Mouse (Mus musculus) embryonic fibroblast, embryonic 13.5 days (primary cell): ENCODE data around the gene Slk. TPM values are rescaled to one million over a fixed set of nuclear protein-coding genes. Genes with fewer than 3 reads are reported as not detected.
"Not testable (repeated sequence)": the region's sequence is repeated elsewhere in the genome, so short reads cannot be mapped to it uniquely, and the experiment has no call there.

Experiments
- H3K27ac ChIP-seq: 2 replicates; pipeline ENCODE4 v1.5.1; 2012; ENCODE audit warnings: low read length, control low read depth, inconsistent platforms; ENCODE audit not compliant: insufficient read depth
- H3K4me1 ChIP-seq: 2 replicates; pipeline ENCODE4 v1.6.1; 2011; ENCODE audit warnings: low read length; ENCODE audit not compliant: control insufficient read depth, insufficient read depth
- H3K4me3 ChIP-seq: 2 replicates; pipeline ENCODE4 v1.5.1; 2011; ENCODE audit warnings: mild to moderate bottlenecking, control low read depth, low read length; ENCODE audit not compliant: insufficient read depth
- CTCF ChIP-seq: IDR thresholded peaks from 2 replicates; pipeline ENCODE4 v1.5.1; 2011; ENCODE audit warnings: mild to moderate bottlenecking, control low read depth, low read length, moderate library complexity, borderline replicate concordance; ENCODE audit not compliant: insufficient read depth
- POLR2A ChIP-seq: IDR thresholded peaks from 2 replicates; pipeline ENCODE4 v1.6.1; 2011; ENCODE audit warnings: low read depth, mild to moderate bottlenecking, control low read depth, low read length, moderate library complexity
- polyA plus RNA-seq: library from polyadenylated mRNA; stranded (reverse); fragments of >200 nt; gene quantifications from 2 replicates; pipeline ENCODE4 v1.2.4, GENCODE M21; 2011; ENCODE audit warnings: low read depth; ENCODE audit not compliant: missing spikeins, insufficient read length

Slk gene
- polyA plus RNA-seq, 1 experiment: 65.6 TPM

- TF ChIP-seq POLR2A (no peak), CTCF (no peak)
- Histone ChIP-seq H3K4me1 (peaks cover 3% of the 10 kb centered on the region; the same call in 1 of the 2 replicates), H3K4me3 (no peak overlapping the region), H3K27ac (no peak overlapping the region)
These were observed 14.3 kb upstream of the Slk start for GRCm38 (mm10) chr19:47565031-47565654.

DNA sequence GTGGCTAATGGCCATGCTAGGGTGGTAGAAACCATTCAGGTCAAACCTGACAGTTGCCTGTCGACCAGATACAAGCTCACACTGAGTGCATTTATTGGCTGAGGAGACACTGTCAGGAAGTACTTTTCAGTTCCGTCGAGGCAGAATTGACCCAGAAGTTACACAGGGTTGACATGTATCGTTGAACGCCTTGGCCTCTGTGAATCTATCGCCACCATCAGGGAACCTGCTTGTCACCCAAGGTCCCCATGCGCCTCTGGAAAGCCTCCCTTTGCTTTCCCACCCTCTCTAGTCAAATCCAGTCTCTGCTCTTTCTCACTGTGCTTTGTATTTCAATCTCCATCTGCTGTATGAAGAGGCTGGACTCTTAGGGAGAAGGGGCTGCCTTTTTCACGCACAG lies 13.5 kb upstream of the Slk start:
- peaks cover 3% of the 10 kb centered on the region; the same call in 1 of the 2 replicates for H3K4me1 ChIP-seq
- no peak for TF ChIP-seq CTCF
- TF ChIP-seq POLR2A: no peak

DNA sequence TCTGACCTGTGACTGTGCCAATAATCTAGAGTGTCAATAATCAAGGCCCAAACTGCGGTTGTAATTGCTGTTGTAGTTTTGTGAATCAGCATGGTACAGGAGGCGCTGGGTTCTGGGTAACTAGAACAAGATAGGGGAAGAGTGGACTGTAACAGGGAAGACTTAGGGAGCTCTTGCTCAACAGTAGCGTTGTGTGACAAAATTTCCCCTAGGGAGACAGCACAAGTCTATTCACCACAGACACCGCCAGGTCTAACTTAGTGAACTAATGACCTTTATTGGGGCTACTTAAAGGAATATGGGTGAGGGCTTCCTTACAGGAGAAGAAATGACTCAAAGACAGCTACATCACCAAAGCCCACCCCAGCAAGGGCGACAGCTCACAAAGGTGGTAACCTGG lies 9.4 kb upstream of the Slk start:
- H3K27ac ChIP-seq: no peak overlapping the region
- TF ChIP-seq CTCF: no peak
- TF ChIP-seq POLR2A: no peak
- no peak overlapping the region for H3K4me3 ChIP-seq

More for the DNA sequence above, 13.5 kb upstream of the Slk start:
- Histone ChIP-seq H3K4me3 (no peak overlapping the region), H3K27ac (no peak overlapping the region)

DNA sequence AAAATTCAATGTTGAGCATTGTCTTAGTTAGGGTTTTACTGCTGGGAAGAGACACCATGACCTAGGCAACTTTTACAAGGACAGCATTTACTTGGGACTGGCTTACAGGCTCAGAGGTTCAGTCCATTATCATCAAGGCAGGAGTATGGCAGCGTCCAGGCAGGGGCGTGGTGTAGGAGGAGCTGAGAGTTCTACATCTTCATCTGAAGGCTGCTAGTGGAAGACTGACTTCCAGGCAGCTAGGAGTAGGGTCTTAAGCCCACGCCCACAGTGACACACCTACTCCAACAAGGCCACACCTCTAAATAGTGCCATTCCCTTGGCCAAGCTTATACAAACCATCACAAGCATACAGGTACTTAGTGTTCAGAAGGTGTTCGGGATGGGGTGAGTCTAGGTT lies 7.5 kb upstream of the Slk start:
- H3K4me3 ChIP-seq, H3K27ac ChIP-seq, H3K4me1 ChIP-seq: not testable (repeated sequence)

More for the DNA sequence above, 9.4 kb upstream of the Slk start:
- H3K4me1 ChIP-seq: no peaks in the 10 kb centered on the region

- Histone ChIP-seq H3K27ac (no peak overlapping the region), H3K4me1 (no peaks in the 10 kb centered on the region), H3K4me3 (no peak overlapping the region)
- TF ChIP-seq CTCF (no peak), POLR2A (no peak)
These were observed 5.8 kb upstream of the Slk start for GRCm38 (mm10) chr19:47573718-47574117.

DNA sequence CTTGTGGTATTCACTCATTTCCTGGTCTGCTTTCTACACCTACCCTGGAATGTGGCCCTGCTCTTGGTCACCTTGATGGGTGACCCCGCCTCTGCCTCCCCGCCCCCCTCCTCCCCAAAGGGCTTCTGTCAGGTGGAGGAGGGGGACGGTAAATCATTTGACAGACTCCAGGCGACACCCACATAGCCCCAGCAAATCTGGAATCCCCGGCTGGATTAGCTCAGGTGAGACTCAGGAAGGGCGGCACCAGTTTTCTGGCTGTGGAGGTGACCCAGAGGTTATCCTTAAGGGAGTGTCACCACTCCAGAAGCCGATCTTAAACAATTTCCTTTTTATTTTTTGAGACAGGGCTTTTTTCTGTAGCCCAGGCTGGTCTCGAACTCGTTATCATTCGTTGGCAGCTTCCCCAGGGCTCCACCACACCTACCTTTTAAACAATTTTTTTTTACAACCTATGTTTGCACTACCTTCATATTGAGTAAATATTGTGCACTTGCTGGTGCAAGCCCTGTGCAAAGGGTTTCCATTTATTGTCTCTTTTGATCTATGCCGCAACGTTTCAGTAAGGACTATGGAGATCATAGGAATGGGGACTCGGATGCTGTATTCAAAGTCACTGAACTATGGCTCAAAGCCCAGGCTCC lies 775 bp upstream of the Slk start:
- peaks cover 2% of the 10 kb centered on the region for H3K4me1 ChIP-seq
- peak overlapping the region; percentile 57 for H3K27ac ChIP-seq
- peak overlapping the region; percentile 48 for H3K4me3 ChIP-seq
- TF ChIP-seq POLR2A (no peak), CTCF (no peak)

- peak overlapping the region; percentile 99 for H3K4me3 ChIP-seq
- TF ChIP-seq POLR2A: no peak
- no peak for TF ChIP-seq CTCF
- peak overlapping the region; percentile 66 for H3K27ac ChIP-seq
- peaks cover 2% of the 10 kb centered on the region for H3K4me1 ChIP-seq
These were observed 532 bp downstream of the Slk start for GRCm38 (mm10) chr19:47579788-47580631.

DNA sequence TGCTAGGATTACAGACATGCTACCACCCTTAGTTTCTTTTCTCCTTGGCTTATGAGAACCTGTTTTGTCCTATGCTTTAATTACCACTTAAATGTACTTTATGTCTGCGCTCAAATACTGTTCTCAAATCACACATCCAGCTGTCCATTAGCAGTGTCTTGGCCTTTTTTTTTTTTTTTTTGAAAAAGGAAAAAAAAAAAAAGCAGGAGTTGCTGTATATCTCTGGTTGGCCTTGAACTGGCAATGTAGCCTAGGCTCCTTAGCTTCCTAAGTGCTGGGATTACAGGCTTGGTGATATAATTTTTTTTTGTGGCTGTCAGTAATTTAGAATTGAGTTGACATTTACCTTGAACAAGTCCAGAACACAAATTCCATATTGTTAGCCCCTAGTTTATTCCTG lies 6.3 kb downstream of the Slk start:
- H3K4me3 ChIP-seq: no peak overlapping the region
- H3K4me1 ChIP-seq: peaks cover 7% of the 10 kb centered on the region
- no peak for TF ChIP-seq CTCF
- no peak for TF ChIP-seq POLR2A
- no peak overlapping the region for H3K27ac ChIP-seq

DNA sequence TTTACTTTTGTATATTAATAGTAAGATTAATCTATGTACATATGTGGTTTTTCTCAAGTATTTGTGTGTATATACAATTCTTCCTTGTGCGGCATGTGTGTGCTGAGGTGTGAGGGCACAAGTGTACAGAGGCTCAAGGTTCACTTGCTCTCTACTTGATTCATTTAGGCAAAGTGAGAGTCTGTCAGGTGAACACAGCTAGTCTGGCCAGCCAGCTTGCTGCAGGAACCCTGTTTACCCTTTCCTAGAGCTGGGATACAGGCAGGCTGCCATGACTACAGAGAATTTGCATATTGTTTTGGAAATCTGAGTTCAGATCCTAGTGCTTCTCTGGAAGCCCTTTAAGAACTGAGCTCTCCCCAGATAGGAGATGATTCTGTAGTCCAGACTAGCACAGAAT lies 7.5 kb downstream of the Slk start:
- TF ChIP-seq CTCF: no peak
- no peak for TF ChIP-seq POLR2A
- no peak overlapping the region for H3K4me3 ChIP-seq
- H3K27ac ChIP-seq: no peak overlapping the region
- H3K4me1 ChIP-seq: peaks cover 5% of the 10 kb centered on the region

DNA sequence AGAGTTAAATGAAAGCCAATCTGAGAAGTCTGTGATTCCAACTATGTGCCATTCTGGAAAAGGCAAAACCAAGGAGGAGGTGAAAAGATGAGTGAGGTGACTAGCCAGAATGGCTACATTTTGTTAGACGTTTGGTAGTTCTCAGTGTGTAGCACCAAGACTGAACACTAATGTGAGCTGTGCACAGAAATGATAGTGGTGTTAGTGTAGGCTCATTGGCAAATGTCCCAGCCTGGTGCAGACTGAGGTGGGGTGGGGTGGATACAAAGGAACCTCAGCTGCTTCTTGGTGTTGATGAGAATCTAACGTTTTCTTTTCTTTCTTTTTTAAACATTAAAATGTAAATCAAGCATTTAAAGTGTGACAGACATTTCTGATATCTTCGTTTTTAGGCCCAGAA lies 29.0 kb downstream of the Slk start:
- no peak overlapping the region for H3K4me3 ChIP-seq
- peak overlapping the region; percentile 58; the same call in 1 of the 2 replicates for H3K27ac ChIP-seq
- no peak for TF ChIP-seq POLR2A
- no peak for TF ChIP-seq CTCF
- peaks cover 5% of the 10 kb centered on the region for H3K4me1 ChIP-seq
